10 mouse cellular contexts compared by ENCODE assay signal in the genomic region with DNA sequence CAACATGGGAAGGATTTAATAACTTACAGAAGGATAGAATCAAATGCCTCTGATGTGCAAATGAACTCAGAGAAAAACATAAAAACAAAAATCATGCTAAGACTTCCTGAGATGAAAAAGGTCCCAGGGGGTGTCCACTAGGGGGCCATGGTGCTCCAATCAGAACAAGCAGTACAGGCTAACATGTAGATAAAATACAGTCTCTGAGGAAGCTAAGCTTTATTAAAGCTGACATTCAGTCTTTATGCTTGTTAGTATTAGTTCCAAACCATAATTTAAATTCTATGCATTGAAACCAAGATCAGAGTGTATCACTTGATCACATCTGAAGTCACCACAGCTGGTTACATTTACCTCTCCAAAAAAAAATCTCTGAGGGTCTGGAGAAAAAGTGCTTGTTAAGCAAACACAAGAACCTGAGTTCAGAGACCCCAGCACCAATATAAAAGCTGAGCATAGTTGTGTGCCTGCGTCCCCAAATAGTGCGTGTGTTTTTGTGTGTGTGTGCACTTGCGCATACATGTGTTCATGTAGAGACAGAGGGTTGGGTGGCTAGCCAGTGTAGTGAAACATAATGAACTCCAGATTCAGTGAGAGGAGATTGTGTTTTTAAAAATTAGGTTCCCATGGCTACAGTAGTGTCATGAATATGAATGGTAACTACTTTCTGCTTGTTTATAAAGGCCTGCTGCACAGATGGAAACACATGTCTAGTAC. TPM values are rescaled to one million over a fixed set of nuclear protein-coding genes. Genes with fewer than 3 reads are reported as not detected.
DNase-seq lines count a peak whose midpoint lies in the region; ATAC-seq and TF ChIP-seq lines count a peak whose summit lies in the region.
"Had no signal": no experiment of that assay in that cellular context is flagged by ENCODE, and none has a peak within 500 bp of the region (broad histone marks: within the 10 kb centered on the region; RNA-seq: fewer than 3 reads in every experiment).

No protein-coding gene starts in this region.

- H3K36me3 ChIP-seq in kidney, embryonic 16.5 days (ENCODE audit: insufficient read depth, low read length): no peaks in the 10 kb centered on the region
- peaks cover 4% of the 10 kb centered on the region for H3K36me3 ChIP-seq in G1E (replicated peaks)
- H3K36me3 ChIP-seq: hindbrain, embryonic 15.5 days had no signal

- DNase-seq in kidney, adult 9 months: peak; percentile 15
- DNase-seq in A20 (ENCODE audit: low read depth, low spot score): peak; percentile 70
- DNase-seq in G1E (ENCODE audit: low spot score): peak; percentile 7
- peak; percentile 61 for DNase-seq in induced T-regulatory cell, adult 2 months (ENCODE audit: low read depth)
- no peak for DNase-seq in frontal cortex, postnatal 10 days (ENCODE audit: low spot score in 2 of 2)
- no peak for DNase-seq in layer of hippocampus, adult 9-11 months
- no peak for DNase-seq in kidney, adult 8-10 months

- H3K9ac ChIP-seq in kidney, embryonic 16.5 days (replicated peaks; ENCODE audit: low read length): no peak overlapping the region
- H3K9ac ChIP-seq: hindbrain, embryonic 15.5 days had no signal

- no peaks in the 10 kb centered on the region for H3K4me1 ChIP-seq in kidney, embryonic 16.5 days (ENCODE audit: insufficient read depth, low read length)
- no peaks in the 10 kb centered on the region for H3K4me1 ChIP-seq in G1E (ENCODE audit: insufficient read depth, low read depth, low read length)

- no peak overlapping the region for H3K27ac ChIP-seq in kidney, embryonic 16.5 days (ENCODE audit: low read length)
- H3K27ac ChIP-seq: hindbrain, embryonic 15.5 days had no signal

- 92% methylated on average over 3 of the region's 3 CpGs for WGBS in kidney, embryonic 16.5 days

- ATAC-seq in kidney, embryonic 16.5 days (ENCODE audit: low FRiP score, low TSS enrichment): no peak
- no peak for ATAC-seq in G1E (ENCODE audit: extremely low read depth, insufficient number of reproducible peaks, low FRiP score, poor library complexity, severe bottlenecking)

- no peaks in the 10 kb centered on the region for H3K27me3 ChIP-seq in kidney, embryonic 16.5 days (ENCODE audit: insufficient read depth, low read length)
- no peaks in the 10 kb centered on the region for H3K27me3 ChIP-seq in G1E (ENCODE audit: insufficient read depth, low read length)
- H3K27me3 ChIP-seq: hindbrain, embryonic 15.5 days; megakaryocyte, embryonic 14.5 days had no signal

- H3K4me3 ChIP-seq in kidney, embryonic 16.5 days (ENCODE audit: low read length): no peak overlapping the region
- H3K4me3 ChIP-seq in G1E (ENCODE audit: low read depth, low read length): no peak overlapping the region
- H3K4me3 ChIP-seq: hindbrain, embryonic 15.5 days; megakaryocyte, embryonic 14.5 days had no signal

- no peaks in the 10 kb centered on the region for H3K9me3 ChIP-seq in kidney, embryonic 16.5 days (ENCODE audit: low read length)
- H3K9me3 ChIP-seq in G1E (replicated peaks): no peaks in the 10 kb centered on the region
- H3K9me3 ChIP-seq: hindbrain, embryonic 15.5 days; megakaryocyte, embryonic 14.5 days had no signal

- TF ChIP-seq CTCF in G1E (IDR thresholded peaks at IDR 0.05; ENCODE audit: low read depth, low read length): no peak

- H3K4me2 ChIP-seq in kidney, embryonic 16.5 days (replicated peaks; ENCODE audit: low read depth, low read length): no peak overlapping the region
- H3K4me2 ChIP-seq: hindbrain, embryonic 15.5 days had no signal

RNA-seq across cellular contexts. Expression of a gene that starts 31.3 kb away (rescaled TPM):
- polyA plus RNA-seq in kidney, embryonic 16.5 days (2015; fragmentation: Nextera tagmentation; extraction: Ambion mirVana): 2.0 and 2.3 TPM in 2 replicates
- not detected in 2 replicates for total RNA-seq in G1E (2014; fragmentation: Nextera tagmentation)
- total RNA-seq in G1E (2017): 0.05 TPM in 1 of 2 replicates, not detected in the other
- not detected in 2 replicates for polyA plus RNA-seq in G1E (2012)

Comparison
In these comparisons a context has a peak if more than half of its experiments do, and no peak if none do; other contexts are left out.
1. DNase-seq: peak in kidney, adult 9 months (single experiment), A20 (single experiment), G1E (single experiment) and induced T-regulatory cell, adult 2 months (single experiment); none in frontal cortex, postnatal 10 days (0 of 2), layer of hippocampus, adult 9-11 months (single experiment) and kidney, adult 8-10 months (0 of 2).